Mouse (Mus musculus) cerebral cortex, adult 2 months (tissue): Measurements from ENCODE around the gene Rab4a.

Experiments
- WGBS: fragments of 180-500 bp; shearing (Covaris S2); methylation state at CpG from one replicate; pipeline ENCODE4 v1.1.7; 2018; 5-methylcytosine and 5-hydroxymethylcytosine counted together

Rab4a gene

GRCm38 (mm10) chr8:123805718-123806373 is at the start of gene Rab4a:
Gene Rab4a, plus strand, starts transcription at chr8:123805985.
- WGBS, result 1% methylated on average over 47 of the region's 48 CpGs

- WGBS, result 86% methylated on average over 8 of the region's 8 CpGs
These were observed 48.9 kb upstream of the Rab4a start for GRCm38 (mm10) chr8:123756901-123757300.

GRCm38 (mm10) chr8:123758935-123759334 is 46.9 kb upstream of the Rab4a start:
- WGBS, result 57% methylated on average over 1 of the region's 1 CpGs

- WGBS, result 40% methylated on average over 10 of the region's 10 CpGs
These were observed 45.9 kb upstream of the Rab4a start for GRCm38 (mm10) chr8:123759933-123760332.

DNA sequence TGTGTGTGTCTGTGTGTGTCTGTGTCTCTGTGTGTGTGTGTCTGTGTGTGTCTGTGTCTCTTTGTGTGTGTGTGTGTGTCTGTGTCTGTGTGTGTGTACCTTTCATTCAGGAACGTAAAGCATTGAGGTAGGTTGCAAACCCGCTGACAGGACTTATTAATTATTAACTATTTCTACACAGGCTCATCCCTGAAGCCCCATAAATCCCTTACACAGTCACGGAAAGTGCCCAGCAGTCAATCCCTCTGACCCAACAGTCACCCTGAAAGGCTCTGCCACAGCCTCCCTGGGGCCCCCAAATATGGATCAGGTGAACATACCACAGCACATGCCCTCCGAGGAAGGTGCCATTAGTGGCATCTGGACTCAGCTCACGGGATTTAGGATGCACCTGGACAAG is 45.2 kb upstream of the Rab4a start:
- 84% methylated on average over 5 of the region's 5 CpGs for WGBS

- 58% methylated on average over 12 of the region's 12 CpGs for WGBS
These were observed 44.4 kb upstream of the Rab4a start for GRCm38 (mm10) chr8:123761266-123761882.

GRCm38 (mm10) chr8:123761883-123762270 is 43.9 kb upstream of the Rab4a start:
- WGBS, result 39% methylated on average over 4 of the region's 4 CpGs

DNA sequence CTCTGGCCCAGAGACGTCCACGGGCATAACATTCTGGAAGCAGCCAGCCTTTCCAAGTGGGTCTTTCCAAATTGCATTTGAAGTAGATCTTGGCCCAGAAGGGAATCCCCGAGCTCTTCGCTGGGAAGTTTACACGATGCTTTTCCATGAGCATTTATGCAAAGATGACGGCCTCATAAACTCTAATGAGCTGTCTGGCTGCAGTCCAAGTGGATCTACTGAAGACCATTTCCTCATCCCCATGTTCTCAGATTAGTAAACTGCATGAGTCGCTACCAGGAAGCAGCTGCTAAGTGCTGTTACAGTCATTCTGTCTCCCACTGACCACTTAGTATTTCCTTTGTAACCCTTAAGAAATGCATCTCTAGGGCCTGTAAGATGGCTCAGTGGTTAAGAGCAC is 42.4 kb upstream of the Rab4a start:
- 54% methylated on average over 7 of the region's 7 CpGs for WGBS

DNA sequence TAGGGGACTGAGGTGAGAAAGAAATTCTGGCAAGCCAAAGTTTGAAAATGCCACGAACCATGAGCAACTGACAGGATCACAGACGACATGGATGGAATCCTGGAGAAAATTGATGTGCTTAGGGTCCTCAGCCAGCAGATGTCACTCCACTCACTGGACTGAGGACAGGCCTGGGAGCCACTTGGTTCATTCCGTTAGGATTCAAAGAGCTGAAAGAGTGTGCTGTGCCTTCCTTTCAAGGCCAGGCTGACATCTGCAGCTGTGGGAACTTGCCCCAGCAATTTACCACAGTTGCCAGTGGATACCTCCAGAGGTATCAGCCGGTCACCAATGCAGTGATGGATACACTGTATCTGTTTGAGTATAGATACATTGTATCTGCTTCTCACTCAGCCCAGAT is 41.1 kb upstream of the Rab4a start:
- WGBS, result 50% methylated on average over 4 of the region's 4 CpGs

- 92% methylated on average over 4 of the region's 4 CpGs for WGBS
These were observed 39.3 kb upstream of the Rab4a start for GRCm38 (mm10) chr8:123766516-123766915.

DNA sequence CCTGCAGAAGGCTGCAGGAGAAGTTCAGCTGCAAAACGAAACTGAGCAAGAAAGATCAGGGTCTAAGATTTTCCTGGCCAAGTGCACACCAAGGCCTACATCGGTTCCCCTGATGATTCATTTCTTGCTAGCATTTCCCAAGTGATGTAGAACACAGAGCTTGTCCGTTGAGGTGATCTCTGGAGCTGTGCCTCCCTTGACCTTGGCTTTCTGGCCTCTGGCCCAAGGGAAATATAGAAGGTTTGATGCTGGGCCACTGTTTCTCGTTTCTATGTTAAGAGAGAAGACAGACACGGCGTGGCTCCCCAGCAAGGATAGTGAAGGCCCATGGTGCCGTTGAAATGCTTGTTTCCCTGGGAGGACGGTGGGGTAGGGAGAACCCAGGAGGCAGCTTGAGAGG is 37.9 kb upstream of the Rab4a start:
- 53% methylated on average over 8 of the region's 8 CpGs for WGBS

GRCm38 (mm10) chr8:123768492-123769356 is 37.1 kb upstream of the Rab4a start:
- 42% methylated on average over 16 of the region's 16 CpGs for WGBS

DNA sequence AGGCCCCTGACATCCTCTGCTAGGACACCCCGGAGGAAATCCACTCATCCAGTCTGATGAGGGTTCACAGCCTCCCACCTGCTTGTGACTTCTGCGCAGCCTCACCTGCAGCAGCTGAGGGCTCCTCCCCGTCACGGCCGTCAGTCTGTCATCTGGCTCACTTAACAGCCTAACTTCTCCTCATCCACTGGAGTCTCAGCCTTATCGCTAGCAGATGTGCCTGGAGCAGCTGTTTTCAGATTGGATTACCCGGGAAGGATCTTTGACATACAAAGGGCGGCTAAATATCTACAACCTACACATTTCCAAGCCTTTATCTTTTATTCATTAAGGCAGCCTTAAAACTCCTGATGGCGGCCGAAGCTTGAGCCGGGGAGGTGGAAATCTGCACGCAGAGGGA is 32.3 kb upstream of the Rab4a start:
- WGBS, result 77% methylated on average over 12 of the region's 12 CpGs

DNA sequence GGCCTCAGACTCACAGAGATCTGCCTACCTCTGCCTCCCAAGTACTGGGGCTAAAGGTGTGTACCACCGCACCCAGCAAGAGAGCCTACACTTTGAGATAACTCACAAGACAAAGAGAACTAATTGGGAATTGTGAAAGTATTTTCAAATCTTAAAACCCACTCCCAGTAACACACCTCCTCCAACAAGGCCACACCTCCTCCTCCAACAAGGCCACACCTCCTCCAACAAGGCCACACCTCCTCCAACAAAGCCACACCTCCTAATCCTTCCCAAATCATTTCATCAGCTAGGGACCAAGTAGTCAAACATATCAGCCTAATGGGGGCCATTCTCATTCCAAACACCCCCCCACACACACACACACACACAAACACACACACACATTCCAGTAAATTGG is 31.3 kb upstream of the Rab4a start:
- 96% methylated on average over 1 of the region's 1 CpGs for WGBS

GRCm38 (mm10) chr8:123777319-123777718 is 28.5 kb upstream of the Rab4a start:
- 60% methylated on average over 7 of the region's 7 CpGs for WGBS

- WGBS, result 76% methylated on average over 3 of the region's 3 CpGs
These were observed 25.3 kb upstream of the Rab4a start for GRCm38 (mm10) chr8:123780471-123780870.

GRCm38 (mm10) chr8:123781256-123781655 is 24.5 kb upstream of the Rab4a start:
- 80% methylated on average over 8 of the region's 8 CpGs for WGBS

GRCm38 (mm10) chr8:123783525-123784249 is 22.1 kb upstream of the Rab4a start:
- WGBS, result 9% methylated on average over 6 of the region's 6 CpGs

DNA sequence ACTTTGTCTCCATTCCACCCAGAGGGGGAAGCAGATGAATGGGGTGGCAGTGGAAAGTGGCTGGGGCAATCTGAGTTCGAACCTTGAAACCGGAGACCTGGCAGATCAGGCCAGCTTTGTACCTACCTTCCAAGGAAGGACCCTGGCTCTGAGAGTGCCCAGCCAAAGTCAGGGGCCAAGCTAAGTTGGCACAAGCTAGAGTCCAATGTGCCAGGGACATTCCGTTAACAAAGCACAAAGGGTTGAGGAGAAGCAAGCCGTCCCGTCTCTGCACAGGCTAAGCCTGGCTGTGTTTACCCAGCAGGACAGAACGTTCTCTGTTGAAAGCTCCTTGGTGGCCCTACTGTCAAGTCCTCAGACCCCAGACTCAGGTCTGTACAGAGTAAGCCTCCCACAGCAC is 19.6 kb upstream of the Rab4a start:
- WGBS, result 73% methylated on average over 6 of the region's 6 CpGs

- WGBS, result 83% methylated on average over 6 of the region's 6 CpGs
These were observed 19.1 kb upstream of the Rab4a start for GRCm38 (mm10) chr8:123786644-123787043.

- WGBS, result 60% methylated on average over 21 of the region's 21 CpGs
These were observed 18.4 kb upstream of the Rab4a start for GRCm38 (mm10) chr8:123787254-123787897.
